Mouse (Mus musculus) kidney, adult 8-10 months (tissue): Measurements from ENCODE around the gene Rac1.

Experiments
- DNase-seq, 2 experiments: peaks; one replicate each; pipeline ENCODE4 v3.0.0; 2022

Gene Rac1

GRCm38 (mm10) chr5:143491736-143492135 is 36.1 kb downstream of the Rac1 start:
- DNase-seq, result no peak

DNA sequence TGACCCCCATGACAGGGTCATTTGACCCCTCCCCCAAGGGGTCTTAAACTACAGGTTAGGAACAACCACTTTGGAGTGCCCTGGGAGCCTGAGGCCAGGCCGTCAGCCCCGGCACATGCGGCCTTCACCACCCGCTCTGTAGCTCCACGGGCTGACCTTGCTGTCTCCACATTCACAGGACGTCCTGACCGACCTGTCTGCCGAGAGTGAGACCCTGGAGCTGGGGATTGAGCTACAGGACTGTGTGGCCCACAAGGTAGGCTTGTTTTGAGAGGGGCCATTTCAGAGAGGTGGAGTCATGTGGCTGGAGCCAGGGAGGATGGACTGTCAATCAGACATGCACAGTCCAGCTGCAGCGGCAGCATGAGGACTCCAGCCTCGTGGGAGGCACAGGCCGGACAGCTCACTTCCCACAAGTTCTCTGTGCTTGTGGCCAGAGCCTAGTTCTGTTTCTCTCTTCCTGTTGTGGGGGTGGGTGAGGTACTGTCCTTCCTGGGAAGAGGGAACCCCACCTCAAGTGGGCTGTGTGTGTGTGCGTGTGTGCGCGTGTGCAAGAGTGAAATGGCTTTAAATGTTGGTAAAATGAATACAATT is 38.0 kb downstream of the Rac1 start:
- DNase-seq, result no peak

- no peak for DNase-seq
Observed at GRCm38 (mm10) chr5:143487998-143488397, 39.8 kb downstream of the Rac1 start.

- no peak for DNase-seq
Observed at GRCm38 (mm10) chr5:143487193-143487592, 40.6 kb downstream of the Rac1 start.

GRCm38 (mm10) chr5:143484955-143485354 is 42.9 kb downstream of the Rac1 start:
- no peak for DNase-seq

GRCm38 (mm10) chr5:143477901-143478300 is 49.9 kb downstream of the Rac1 start:
- DNase-seq, result no peak

- no peak for DNase-seq
Observed at GRCm38 (mm10) chr5:143476013-143476412, 51.8 kb downstream of the Rac1 start.

DNA sequence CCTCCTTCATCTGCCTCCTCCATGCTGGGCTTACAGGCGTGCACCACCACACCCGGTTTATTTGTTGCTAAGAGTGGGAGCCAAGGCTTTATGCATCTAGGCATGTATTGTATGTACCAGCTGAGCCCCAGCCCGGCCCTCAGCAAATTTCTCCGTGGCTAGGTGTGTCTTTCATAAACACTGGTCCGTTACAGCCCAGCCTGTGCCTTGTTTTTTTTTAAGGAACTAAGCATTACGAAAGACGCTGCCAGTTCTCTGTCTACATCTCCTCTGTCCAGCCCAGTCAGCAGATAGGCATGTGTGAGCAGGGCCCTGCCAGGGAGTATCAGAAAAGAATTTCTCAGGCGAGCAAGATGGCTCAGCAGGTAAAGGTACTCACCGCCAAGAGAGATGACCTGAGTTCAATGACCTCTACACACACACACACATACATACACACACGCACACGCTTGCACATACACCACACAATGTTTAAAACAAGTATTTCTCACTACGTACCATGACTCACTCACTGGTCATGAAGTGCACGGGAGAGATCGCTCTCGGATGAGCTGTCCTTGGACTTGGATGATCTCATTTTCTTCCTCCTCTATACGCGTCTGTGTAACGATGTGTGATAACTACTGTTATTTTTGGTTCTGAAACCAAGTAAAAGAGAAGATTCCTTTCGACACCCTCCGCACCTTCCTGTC is 52.5 kb downstream of the Rac1 start:
- DNase-seq, result no peak

GRCm38 (mm10) chr5:143471953-143472618 is 55.8 kb downstream of the Rac1 start:
- no peak for DNase-seq

DNA sequence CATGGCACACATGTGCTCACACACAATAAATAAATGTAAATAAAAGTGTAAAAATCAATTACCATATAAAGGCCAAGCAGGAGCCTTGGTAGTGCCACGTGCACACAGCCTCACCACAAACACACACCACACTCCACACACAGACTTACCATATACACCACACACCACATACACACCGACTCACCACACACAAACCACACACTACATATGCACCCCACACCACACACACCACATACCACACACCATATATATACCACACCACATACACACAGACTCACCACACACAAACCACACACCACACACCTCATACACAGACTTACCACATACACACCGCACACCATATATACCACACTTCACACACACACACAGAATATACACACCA is 56.7 kb downstream of the Rac1 start:
- no peak for DNase-seq

GRCm38 (mm10) chr5:143470421-143471164 is 57.2 kb downstream of the Rac1 start:
- no peak for DNase-seq

GRCm38 (mm10) chr5:143469628-143470027 is 58.2 kb downstream of the Rac1 start:
- no peak for DNase-seq

DNA sequence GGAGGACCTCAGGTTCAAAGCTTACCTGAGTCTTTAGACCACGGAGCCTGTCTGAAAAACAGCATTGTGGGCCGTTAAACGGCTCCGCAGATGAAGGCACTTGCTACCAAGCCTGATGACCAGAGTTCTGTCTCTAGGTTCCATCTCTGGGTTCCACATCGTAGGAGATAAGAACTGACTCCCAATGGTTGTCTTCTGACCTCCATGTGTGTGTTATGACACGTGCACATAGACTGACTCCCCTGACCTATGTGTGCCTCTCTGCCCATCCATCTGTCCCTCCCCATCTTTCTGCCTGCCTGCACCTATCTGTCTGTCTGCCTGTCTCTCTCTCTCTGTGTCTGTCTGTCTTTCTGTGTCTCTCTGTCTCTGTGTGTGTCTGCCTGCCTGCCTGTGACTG is 59.9 kb downstream of the Rac1 start:
- no peak for DNase-seq

DNA sequence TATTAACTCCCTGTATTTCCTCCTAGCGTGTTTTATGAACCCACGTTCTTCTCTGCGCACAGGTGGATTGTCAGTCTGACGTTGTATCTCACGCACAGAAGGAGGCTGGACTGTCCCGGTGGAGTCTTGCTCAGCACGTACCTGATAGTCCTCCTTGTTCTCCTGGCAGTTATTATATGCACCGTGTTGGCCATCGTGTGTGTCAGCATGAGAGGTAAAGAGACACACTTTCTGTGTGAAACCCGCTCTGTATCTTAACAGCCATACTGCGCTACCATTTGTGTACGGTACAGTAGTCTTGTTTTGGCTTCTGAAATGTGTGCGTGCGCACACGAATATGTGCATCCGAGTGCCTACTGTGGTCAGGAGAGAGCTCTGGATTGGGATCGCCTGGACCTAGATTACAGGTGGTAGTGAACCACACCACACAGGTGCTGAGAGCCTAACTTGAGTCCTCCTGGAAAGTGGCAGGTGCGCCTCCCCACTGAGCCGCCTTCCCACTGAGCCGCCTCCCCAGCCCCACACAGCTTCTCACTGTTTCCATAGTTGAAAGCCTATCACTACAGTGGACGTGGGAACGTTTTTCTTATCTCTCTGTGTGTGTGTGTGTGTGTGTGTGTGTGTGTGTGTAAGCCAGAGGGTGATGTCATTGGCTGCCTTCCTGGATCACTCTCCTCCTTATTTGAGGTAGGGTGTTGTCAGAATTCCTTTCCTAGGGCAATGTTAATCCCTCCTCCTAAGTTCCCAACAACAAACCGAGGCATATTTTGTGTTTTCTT is 60.8 kb downstream of the Rac1 start:
- no peak for DNase-seq

DNA sequence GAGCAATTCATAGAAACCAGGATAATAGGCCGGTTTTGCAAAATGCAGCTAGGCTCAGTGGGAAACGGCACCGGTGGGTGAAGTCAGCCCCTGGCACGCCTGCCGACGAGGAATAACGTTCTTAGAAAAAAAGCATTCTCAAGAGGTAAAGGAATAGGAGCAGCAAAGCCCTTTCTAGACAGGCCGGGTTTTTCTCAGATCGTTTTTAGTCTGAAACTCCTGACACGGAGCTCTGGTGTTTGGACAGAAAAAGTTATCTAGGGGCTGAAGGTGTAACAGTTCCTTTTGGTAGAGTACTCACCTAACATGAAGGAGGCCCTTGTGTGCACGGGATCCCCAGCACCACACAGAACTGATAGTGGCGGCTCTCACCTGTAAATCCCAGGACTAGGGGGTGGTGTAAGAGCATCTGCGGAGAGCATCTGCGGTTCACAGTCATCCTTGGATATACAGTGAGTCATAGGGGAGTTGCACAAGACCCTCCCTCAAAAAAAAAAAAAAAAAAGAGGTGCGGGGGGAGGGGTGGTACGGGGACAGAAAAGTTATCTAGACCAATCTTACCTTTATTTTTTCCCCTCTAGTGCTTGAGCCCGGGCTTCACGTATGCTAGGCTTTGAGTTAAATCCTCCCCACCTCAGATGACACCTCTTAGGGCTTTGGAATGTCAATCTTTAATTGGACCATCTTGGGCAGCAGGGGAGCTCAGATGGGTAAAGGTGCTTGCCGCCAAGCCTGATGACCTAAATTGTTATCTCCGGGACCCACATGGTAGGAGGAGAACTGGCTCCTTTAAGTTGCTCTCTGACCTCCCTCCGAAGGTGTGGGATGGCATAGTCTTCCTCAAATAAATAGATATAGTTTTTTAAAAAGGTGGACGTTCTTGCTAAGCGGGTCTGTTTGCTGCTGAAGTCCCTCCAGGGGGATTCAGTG is 62.4 kb downstream of the Rac1 start:
- DNase-seq, result no peak

GRCm38 (mm10) chr5:143464757-143465118 is 63.1 kb downstream of the Rac1 start:
- no peak for DNase-seq

DNA sequence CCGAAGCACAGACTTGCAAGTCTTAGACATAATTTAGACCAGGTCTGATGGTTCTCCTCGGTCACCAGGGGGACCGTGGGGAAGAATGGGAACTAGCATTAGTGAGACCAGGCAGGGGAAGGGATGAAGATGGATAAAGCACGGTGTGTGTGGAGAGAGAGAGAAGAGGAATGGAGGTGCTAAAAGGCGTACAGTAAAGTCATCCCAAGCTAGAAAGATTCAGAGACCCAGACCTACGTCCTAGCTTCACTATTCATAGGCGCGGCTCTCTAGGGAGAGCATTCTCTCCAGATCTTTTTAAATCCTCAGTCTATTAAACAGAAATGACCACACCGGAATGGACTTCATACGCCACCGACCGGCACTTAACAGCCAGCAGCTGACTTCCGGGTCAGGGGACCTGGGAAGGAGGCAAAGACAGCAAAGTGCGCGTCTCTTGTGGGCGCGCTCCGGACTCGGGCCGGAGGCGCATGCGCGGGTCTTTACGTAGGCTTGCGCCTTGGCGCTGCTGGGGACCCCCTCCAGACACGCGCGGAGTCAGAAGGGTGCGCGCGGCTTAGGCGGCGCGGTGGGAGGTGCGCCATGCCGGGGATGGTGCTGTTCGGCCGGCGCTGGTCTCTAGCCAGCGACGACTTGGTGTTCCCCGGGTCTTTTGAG is 63.6 kb downstream of the Rac1 start, which contains the start of gene Daglb:
TSS of gene Daglb (plus strand) at position 485 of the 657 bp plus-strand sequence.
- peak; percentile 84 to 86 for DNase-seq

GRCm38 (mm10) chr5:143463671-143464070 is 64.2 kb downstream of the Rac1 start:
- no peak for DNase-seq
